Mouse (Mus musculus): ENCODE results near the gene Arhgap10.

DNA sequence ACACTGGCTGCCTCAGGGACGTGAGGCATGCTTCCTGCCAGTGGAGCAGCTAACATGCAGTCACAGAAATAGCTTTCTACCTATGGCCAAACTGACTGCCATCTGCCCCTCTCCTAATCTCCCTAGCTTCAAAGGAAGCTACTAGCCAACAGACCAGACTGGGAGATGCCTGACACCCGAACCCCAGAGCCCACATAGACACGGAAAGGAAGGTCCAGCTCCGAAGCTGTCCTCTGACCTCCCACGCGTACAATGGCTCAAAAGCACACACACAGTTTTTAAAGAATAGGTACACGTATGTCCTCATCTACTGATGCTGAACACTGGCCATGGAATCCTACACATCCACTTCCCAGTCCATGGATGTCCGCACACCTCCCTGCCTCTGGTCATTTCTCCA lies 2.0 kb downstream of the Arhgap10 start:
- TF ChIP-seq POLR2A (IDR thresholded peaks at IDR 0.05; ENCODE audit: control insufficient read depth, low read depth, low read length) (no peak), CTCF (IDR thresholded peaks at IDR 0.05; ENCODE audit: control insufficient read depth, insufficient read depth, insufficient replicate concordance, low read depth, low read length) (no peak)
